Mouse (Mus musculus) lung, embryonic 16.5 days (tissue): ENCODE measurements at regions not wholly inside any gene's neighbourhood (a gene's known extent, or its start where the extent isn't known, plus 50 kb on each side); places are given as distances from the start of the nearest gene placed in this dataset.

Source experiments
- ATAC-seq: fragments of 200-750 bp; cut with Nextera tagmentation; 2 replicates; pipeline ENCODE4 v1.8.0; 2017; ENCODE audit warnings: low read depth, mild to moderate bottlenecking, moderate library complexity
- H3K27ac ChIP-seq: fragments of 300-500 bp; sonication (generic); 2 replicates; pipeline ENCODE4 v1.5.1; 2014; ENCODE audit warnings: mild to moderate bottlenecking, control low read depth, low read length
- H3K27me3 ChIP-seq: fragments of 300-500 bp; sonication (generic); 2 replicates; pipeline ENCODE4 v1.6.1; 2014; ENCODE audit warnings: low read depth, low read length, mixed read lengths; ENCODE audit not compliant: control insufficient read depth, insufficient read depth
- H3K36me3 ChIP-seq: fragments of 300-500 bp; sonication (generic); 2 replicates; pipeline ENCODE4 v1.6.1; 2014; ENCODE audit warnings: low read length; ENCODE audit not compliant: control insufficient read depth, insufficient read depth
- H3K4me1 ChIP-seq: fragments of 300-500 bp; sonication (generic); replicated peaks from 2 replicates; pipeline ENCODE4 v1.6.1; 2014; ENCODE audit warnings: low read length, mixed read lengths; ENCODE audit not compliant: control insufficient read depth, insufficient read depth
- H3K4me2 ChIP-seq: fragments of 300-500 bp; sonication (generic); 2 replicates; pipeline ENCODE4 v1.6.1; 2014; ENCODE audit warnings: low read depth, low read length, control low read depth
- H3K4me3 ChIP-seq: fragments of 300-500 bp; sonication (generic); 2 replicates; pipeline ENCODE4 v1.5.1; 2014; ENCODE audit warnings: mild to moderate bottlenecking, low read length, control low read depth
- H3K9ac ChIP-seq: fragments of 300-500 bp; sonication (generic); 2 replicates; pipeline ENCODE4 v1.6.1; 2014; ENCODE audit warnings: low read length, control low read depth
- H3K9me3 ChIP-seq: fragments of 300-500 bp; sonication (generic); 2 replicates; pipeline ENCODE4 v1.6.1; 2016; ENCODE audit warnings: low read length; ENCODE audit not compliant: control insufficient read depth
- WGBS: fragments of 180-500 bp; shearing (Covaris S2); extraction: QIAGEN DNeasy Blood & Tissue Kit; methylation state at CpG from one replicate; pipeline ENCODE4 v1.1.7; 2014; 5-methylcytosine and 5-hydroxymethylcytosine counted together

- WGBS = 64% methylated on average over 5 of the region's 5 CpGs
- H3K4me1 ChIP-seq = no peaks in the 10 kb centered on the region
- no peaks in the 10 kb centered on the region for H3K36me3 ChIP-seq
- H3K27ac ChIP-seq = no peak overlapping the region
- H3K4me3 ChIP-seq = no peak overlapping the region
- H3K4me2 ChIP-seq = no peak overlapping the region
- H3K27me3 ChIP-seq = no peaks in the 10 kb centered on the region
- H3K9me3 ChIP-seq = no peaks in the 10 kb centered on the region
- no peak overlapping the region for H3K9ac ChIP-seq
- no peak for ATAC-seq
Observed at GRCm38 (mm10) chr10:29686982-29687381, 151.3 kb upstream of the Rspo3 start.

- no peaks in the 10 kb centered on the region for H3K4me1 ChIP-seq
- no peak for ATAC-seq
- WGBS = 33% methylated on average over 3 of the region's 3 CpGs
Observed at GRCm38 (mm10) chr10:29674377-29674776, 138.7 kb upstream of the Rspo3 start.

GRCm38 (mm10) chr10:29661752-29662151 lies 126.1 kb upstream of the Rspo3 start:
- Histone ChIP-seq H3K4me1 (no peaks in the 10 kb centered on the region), H3K27me3 (no peaks in the 10 kb centered on the region)
- 71% methylated on average over 1 of the region's 1 CpGs for WGBS

More at GRCm38 (mm10) chr10:29674377-29674776, 138.7 kb upstream of the Rspo3 start:
- H3K9ac ChIP-seq = no peak overlapping the region
- no peak overlapping the region for H3K4me3 ChIP-seq
- H3K36me3 ChIP-seq = no peaks in the 10 kb centered on the region
- no peaks in the 10 kb centered on the region for H3K27me3 ChIP-seq
- H3K27ac ChIP-seq = no peak overlapping the region
- H3K4me2 ChIP-seq = no peak overlapping the region
- H3K9me3 ChIP-seq = no peaks in the 10 kb centered on the region

GRCm38 (mm10) chr10:29640249-29640648 lies 104.6 kb upstream of the Rspo3 start:
- H3K9ac ChIP-seq = no peak overlapping the region
- H3K27ac ChIP-seq = no peak overlapping the region
- no peaks in the 10 kb centered on the region for H3K27me3 ChIP-seq
- H3K36me3 ChIP-seq = no peaks in the 10 kb centered on the region
- no peak for ATAC-seq
- H3K4me2 ChIP-seq = no peak overlapping the region
- WGBS = 58% methylated on average over 1 of the region's 1 CpGs
- H3K9me3 ChIP-seq = no peaks in the 10 kb centered on the region
- no peaks in the 10 kb centered on the region for H3K4me1 ChIP-seq
- no peak overlapping the region for H3K4me3 ChIP-seq

More at GRCm38 (mm10) chr10:29661752-29662151, 126.1 kb upstream of the Rspo3 start:
- H3K36me3 ChIP-seq = no peaks in the 10 kb centered on the region
- H3K9ac ChIP-seq = no peak overlapping the region
- ATAC-seq = no peak
- H3K9me3 ChIP-seq = no peaks in the 10 kb centered on the region
- H3K4me2 ChIP-seq = no peak overlapping the region
- no peak overlapping the region for H3K27ac ChIP-seq
- H3K4me3 ChIP-seq = no peak overlapping the region

GRCm38 (mm10) chr10:29635828-29636227 lies 100.2 kb upstream of the Rspo3 start:
- no peak for ATAC-seq
- no peaks in the 10 kb centered on the region for H3K27me3 ChIP-seq
- no peaks in the 10 kb centered on the region for H3K4me1 ChIP-seq

GRCm38 (mm10) chr10:29595455-29595854 lies 59.8 kb upstream of the Rspo3 start:
- ATAC-seq = no peak
- no peaks in the 10 kb centered on the region for H3K4me1 ChIP-seq
- H3K36me3 ChIP-seq = no peaks in the 10 kb centered on the region
- H3K9ac ChIP-seq = no peak overlapping the region
- H3K4me3 ChIP-seq = no peak overlapping the region
- H3K9me3 ChIP-seq = no peaks in the 10 kb centered on the region
- H3K4me2 ChIP-seq = no peak overlapping the region
- WGBS = 21% methylated on average over 4 of the region's 4 CpGs
- no peaks in the 10 kb centered on the region for H3K27me3 ChIP-seq
- no peak overlapping the region for H3K27ac ChIP-seq

More at GRCm38 (mm10) chr10:29635828-29636227, 100.2 kb upstream of the Rspo3 start:
- WGBS = 29% methylated on average over 5 of the region's 5 CpGs
- no peak overlapping the region for H3K4me3 ChIP-seq
- no peak overlapping the region for H3K9ac ChIP-seq
- no peak overlapping the region for H3K4me2 ChIP-seq
- H3K9me3 ChIP-seq = no peaks in the 10 kb centered on the region
- H3K36me3 ChIP-seq = no peaks in the 10 kb centered on the region
- no peak overlapping the region for H3K27ac ChIP-seq

GRCm38 (mm10) chr10:29594969-29595368 lies 59.3 kb upstream of the Rspo3 start:
- WGBS = 45% methylated on average over 1 of the region's 1 CpGs
- Histone ChIP-seq H3K4me1 (no peaks in the 10 kb centered on the region), H3K4me2 (no peak overlapping the region), H3K9ac (no peak overlapping the region), H3K36me3 (no peaks in the 10 kb centered on the region), H3K27me3 (no peaks in the 10 kb centered on the region), H3K4me3 (no peak overlapping the region), H3K9me3 (no peaks in the 10 kb centered on the region), H3K27ac (no peak overlapping the region)
- no peak for ATAC-seq

GRCm38 (mm10) chr10:29592906-29593305 lies 57.2 kb upstream of the Rspo3 start:
- H3K4me1 ChIP-seq = no peaks in the 10 kb centered on the region
- H3K4me2 ChIP-seq = no peak overlapping the region
- no peak overlapping the region for H3K9ac ChIP-seq
- ATAC-seq = no peak
- WGBS = 65% methylated on average over 3 of the region's 3 CpGs
- H3K36me3 ChIP-seq = no peaks in the 10 kb centered on the region
- H3K9me3 ChIP-seq = no peaks in the 10 kb centered on the region
- no peak overlapping the region for H3K27ac ChIP-seq
- H3K4me3 ChIP-seq = no peak overlapping the region
- no peaks in the 10 kb centered on the region for H3K27me3 ChIP-seq

- no peaks in the 10 kb centered on the region for H3K27me3 ChIP-seq
- no peak overlapping the region for H3K4me2 ChIP-seq
- no peak for ATAC-seq
- no peaks in the 10 kb centered on the region for H3K4me1 ChIP-seq
- H3K36me3 ChIP-seq = no peaks in the 10 kb centered on the region
- no peak overlapping the region for H3K4me3 ChIP-seq
- no peak overlapping the region for H3K9ac ChIP-seq
- H3K9me3 ChIP-seq = no peaks in the 10 kb centered on the region
- H3K27ac ChIP-seq = no peak overlapping the region
Observed at GRCm38 (mm10) chr10:29590187-29590586, 54.5 kb upstream of the Rspo3 start.

- Histone ChIP-seq H3K27ac (no peak overlapping the region), H3K9me3 (no peaks in the 10 kb centered on the region), H3K4me2 (no peak overlapping the region), H3K4me1 (no peaks in the 10 kb centered on the region), H3K27me3 (no peaks in the 10 kb centered on the region), H3K36me3 (no peaks in the 10 kb centered on the region), H3K4me3 (no peak overlapping the region), H3K9ac (no peak overlapping the region)
- ATAC-seq = no peak
Observed at GRCm38 (mm10) chr10:29589739-29590138, 54.1 kb upstream of the Rspo3 start.
